Mouse (Mus musculus) forelimb bud, embryonic 11.5 days (tissue): ENCODE measurements at regions not wholly inside any gene's neighbourhood (a gene's known extent, or its start where the extent isn't known, plus 50 kb on each side); places are given as distances from the start of the nearest gene placed in this dataset.

Experiments used
- DNase-seq: peaks from one replicate; pipeline ENCODE4 v3.0.0-alpha.2; 2012; ENCODE audit warnings: low read depth, low spot score

DNA sequence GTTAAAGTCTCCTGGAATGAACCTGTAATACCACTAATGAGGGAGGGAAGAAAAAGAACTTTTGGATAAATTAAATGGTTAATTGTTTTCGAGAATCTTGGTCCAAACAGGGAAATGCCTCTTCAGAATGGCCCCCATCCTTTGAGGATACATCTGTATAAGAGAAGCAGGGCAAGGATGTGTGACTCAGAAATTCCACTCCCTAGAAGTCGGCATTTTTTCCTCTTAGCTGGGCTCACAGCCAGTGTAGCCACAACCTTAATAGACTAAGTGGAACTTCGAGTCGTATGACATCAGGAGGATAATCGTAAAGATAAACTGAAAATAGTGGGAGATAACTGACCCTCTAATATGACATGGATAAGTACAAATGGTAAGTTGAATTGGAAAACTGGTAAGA, 56.1 kb upstream of the Cav2 start:
- no peak for DNase-seq

DNA sequence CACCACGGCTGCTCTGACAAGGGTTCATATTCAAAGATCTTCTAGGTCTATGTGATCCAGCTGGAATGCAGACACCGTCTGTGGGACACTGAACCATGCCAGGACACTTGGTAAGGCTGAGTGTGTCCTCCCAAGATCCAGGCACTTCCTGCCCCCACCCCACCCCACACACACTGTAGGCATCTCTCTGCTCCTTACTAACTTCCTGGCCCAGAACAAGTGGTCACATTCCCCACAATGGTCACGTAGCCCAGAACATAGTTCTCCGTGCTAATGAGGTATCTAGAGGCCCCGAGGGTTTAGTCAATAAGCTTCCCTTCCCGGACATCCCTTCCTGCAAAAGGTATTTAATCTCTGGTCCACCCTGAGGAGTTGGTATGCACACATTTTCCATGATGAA, 54.5 kb upstream of the Cav2 start:
- DNase-seq: no peak
